Mouse (Mus musculus) liver, adult 2 months (tissue): Measurements from ENCODE around the gene Ccdc158.

ENCODE experiments used
- CTCF ChIP-seq: fragments of 200-500 bp; IDR thresholded peaks from 2 replicates; pipeline ENCODE4 v1.5.1; 2011; ENCODE audit warnings: low read depth, low read length, control low read depth
- POLR2A ChIP-seq: fragments of 200-500 bp; IDR thresholded peaks from 2 replicates; pipeline ENCODE4 v1.6.1; 2011; ENCODE audit warnings: low read length, control low read depth; ENCODE audit not compliant: insufficient read depth; ENCODE audit errors: extremely low read depth

DNA sequence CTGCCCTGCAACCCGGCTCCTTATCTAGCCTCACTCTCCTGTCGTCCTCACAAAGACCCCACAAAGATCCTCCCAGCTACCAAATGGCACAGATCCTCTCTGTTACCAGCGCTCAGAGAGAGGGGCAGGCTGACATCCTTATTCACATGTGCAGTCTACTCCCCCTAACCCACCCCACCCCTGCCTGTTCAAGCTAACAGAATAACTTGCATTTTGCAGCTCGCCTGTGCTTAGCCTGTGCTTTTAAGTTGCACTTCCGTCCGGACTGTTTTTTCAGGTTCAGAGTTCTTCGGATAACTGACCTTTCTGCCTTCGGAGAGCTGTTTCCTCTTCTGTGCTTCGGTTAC is 476 bp upstream of the Ccdc158 start:
- TF ChIP-seq POLR2A: no peak
- TF ChIP-seq CTCF: no peak
